Mouse (Mus musculus): ENCODE results near the gene Olfr77. TPM values are rescaled to one million over a fixed set of nuclear protein-coding genes. Genes with fewer than 3 reads are reported as not detected.

Gene Olfr77
- polyA plus RNA-seq (2014; fragmentation: Illumina TruSeq; extraction: RNeasy Lipid Tissue Mini Kit (QIAGEN cat#74804); ENCODE audit: low read depth, low replicate concordance): not detected

DNA sequence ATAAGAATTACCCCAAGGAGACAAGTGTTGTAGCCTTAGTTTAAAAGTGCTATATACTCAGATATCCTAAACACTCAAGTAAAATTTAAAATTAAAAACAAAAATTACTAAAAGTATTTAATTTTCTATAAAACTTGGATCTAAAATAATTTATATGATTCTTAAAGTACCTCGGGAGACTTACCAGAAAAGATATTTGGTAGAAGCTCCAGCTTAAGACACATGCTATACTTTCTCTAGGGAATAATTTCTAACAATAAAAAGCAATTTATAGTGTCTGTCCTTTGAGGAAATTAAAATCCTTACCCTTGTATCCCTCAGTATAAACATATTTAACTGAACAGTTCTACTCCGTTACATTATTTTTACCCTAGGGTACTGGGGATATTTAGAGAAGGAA, at the start of gene Olfr77:
TSS of gene Olfr77 (plus strand) at position 301 of the 400 bp plus-strand sequence.

DNA sequence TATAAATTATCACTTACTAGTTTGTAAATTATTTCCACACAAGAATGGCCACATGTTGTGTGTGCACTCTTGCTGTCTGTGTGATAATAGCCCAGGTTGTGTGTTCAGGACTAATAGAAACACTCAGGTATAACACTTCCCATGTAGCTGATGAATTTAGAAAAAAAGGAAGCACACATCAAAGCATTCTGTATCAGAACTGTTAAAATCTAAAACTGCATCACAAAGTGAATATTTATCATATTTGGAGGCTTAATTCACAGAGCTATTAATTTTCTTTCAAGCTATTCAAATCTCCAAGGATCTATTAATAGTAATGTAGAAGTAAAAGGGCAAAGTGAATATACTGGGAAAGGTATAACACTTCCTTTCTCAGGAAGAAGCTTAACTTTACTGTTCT, 28.8 kb upstream of the Olfr77 start, which contains the start of gene Olfr862:
TSS of gene Olfr862 (minus strand) at position 101 of the 400 bp plus-strand sequence.

Other genes with a start within 250 kb of the Olfr77 start
- gene Olfr857, start 207.4 kb upstream of the Olfr77 start, polyA plus RNA-seq (2014; fragmentation: Illumina TruSeq; extraction: RNeasy Lipid Tissue Mini Kit (QIAGEN cat#74804); ENCODE audit: low read depth, low replicate concordance): not detected
- gene Olfr58, start 136.6 kb upstream of the Olfr77 start, polyA plus RNA-seq (2014; fragmentation: Illumina TruSeq; extraction: RNeasy Lipid Tissue Mini Kit (QIAGEN cat#74804); ENCODE audit: low read depth, low replicate concordance): not detected
- not detected for gene Olfr859, start 112.0 kb upstream of the Olfr77 start, polyA plus RNA-seq (2014; fragmentation: Illumina TruSeq; extraction: RNeasy Lipid Tissue Mini Kit (QIAGEN cat#74804); ENCODE audit: low read depth, low replicate concordance)
- gene Olfr860, start 67.1 kb upstream of the Olfr77 start, polyA plus RNA-seq (2014; fragmentation: Illumina TruSeq; extraction: RNeasy Lipid Tissue Mini Kit (QIAGEN cat#74804); ENCODE audit: low read depth, low replicate concordance): not detected
- gene Olfr862, start 28.9 kb upstream of the Olfr77 start, polyA plus RNA-seq (2014; fragmentation: Illumina TruSeq; extraction: RNeasy Lipid Tissue Mini Kit (QIAGEN cat#74804); ENCODE audit: low read depth, low replicate concordance): not detected
- not detected for gene Olfr866, start 111.2 kb downstream of the Olfr77 start, polyA plus RNA-seq (2014; fragmentation: Illumina TruSeq; extraction: RNeasy Lipid Tissue Mini Kit (QIAGEN cat#74804); ENCODE audit: low read depth, low replicate concordance)
- not detected for gene Olfr867, start 140.7 kb downstream of the Olfr77 start, polyA plus RNA-seq (2014; fragmentation: Illumina TruSeq; extraction: RNeasy Lipid Tissue Mini Kit (QIAGEN cat#74804); ENCODE audit: low read depth, low replicate concordance)
- gene Olfr868, start 181.8 kb downstream of the Olfr77 start, polyA plus RNA-seq (2014; fragmentation: Illumina TruSeq; extraction: RNeasy Lipid Tissue Mini Kit (QIAGEN cat#74804); ENCODE audit: low read depth, low replicate concordance): not detected
- gene Olfr869, start 212.1 kb downstream of the Olfr77 start, polyA plus RNA-seq (2014; fragmentation: Illumina TruSeq; extraction: RNeasy Lipid Tissue Mini Kit (QIAGEN cat#74804); ENCODE audit: low read depth, low replicate concordance): not detected